In genomic region chr1:191946261-191946660, GRCm38 (mm10) we compare ENCODE assay signal across 14 mouse cellular contexts. TPM values are rescaled to one million over a fixed set of nuclear protein-coding genes. Genes with fewer than 3 reads are reported as not detected.
A peak's percentile ranks its signal among the peaks of the same experiment; 100 is the strongest.
DNase-seq lines count a peak whose midpoint lies in the region; ATAC-seq and TF ChIP-seq lines count a peak whose summit lies in the region.
"Had no signal": no experiment of that assay in that cellular context is flagged by ENCODE, and none has a peak within 500 bp of the region (broad histone marks: within the 10 kb centered on the region; RNA-seq: fewer than 3 reads in every experiment).

No protein-coding gene starts in this region.

- intact Hi-C loops in left cerebral cortex, postnatal 4 days (cut with DNase I), result no loop called here
- intact Hi-C loops in left cerebral cortex, postnatal 25 days (cut with DNase I), result loop anchor here (2.0 kb wide), 1 partner anchor 13 kb away; no protein-coding TSS in a partner anchor

- no peak overlapping the region for H3K4me3 ChIP-seq in lung, adult 2 months (replicated peaks; ENCODE audit: extremely low read depth, low read depth, low read length)
- no peak overlapping the region for H3K4me3 ChIP-seq in hindbrain, embryonic 11.5 days (ENCODE audit: low read depth, low read length)
- H3K4me3 ChIP-seq: heart, embryonic 15.5 days had no signal

- peak; percentile 55 to 72 for DNase-seq in lung, adult 18-20 months
- DNase-seq in lung, postnatal 25 days (ENCODE audit: low spot score), result no peak
- DNase-seq in adipocyte (ENCODE audit: low spot score), result peak; percentile 26
- DNase-seq in lung, adult 2 months, result no peak
- no peak for DNase-seq in left cerebral cortex, postnatal 4 days
- DNase-seq in left cerebral cortex, postnatal 25 days (ENCODE audit: low spot score in 2 of 2), result no peak
- DNase-seq in hindbrain, embryonic 11.5 days (ENCODE audit: low spot score), result no peak
- DNase-seq: adrenal gland, postnatal 10 days; cerebellum, postnatal 14 days; thymus, adult 18-20 months had no signal

- H3K4me1 ChIP-seq in lung, adult 2 months (ENCODE audit: control insufficient read depth, insufficient read depth, low read length), result peaks cover 10% of the 10 kb centered on the region
- H3K4me1 ChIP-seq in hindbrain, embryonic 11.5 days (replicated peaks; ENCODE audit: control insufficient read depth, insufficient read depth, low read length), result no peaks in the 10 kb centered on the region

- no peak for ATAC-seq in hindbrain, embryonic 11.5 days (ENCODE audit: low FRiP score)
- ATAC-seq: CD4-positive, CD25-positive, alpha-beta regulatory T cell, adult 4 months had no signal

- no peak overlapping the region for H3K27ac ChIP-seq in hindbrain, embryonic 11.5 days (ENCODE audit: low read depth, low read length)
- H3K27ac ChIP-seq: heart, embryonic 15.5 days; kidney, postnatal 0 days; liver, embryonic 14.5 days had no signal

- H3K4me2 ChIP-seq in hindbrain, embryonic 11.5 days (replicated peaks; ENCODE audit: low read depth, low read length), result no peak overlapping the region
- H3K4me2 ChIP-seq: heart, embryonic 15.5 days had no signal

- no peaks in the 10 kb centered on the region for H3K9me3 ChIP-seq in hindbrain, embryonic 11.5 days (ENCODE audit: control insufficient read depth, low read length)
- H3K9me3 ChIP-seq: heart, embryonic 15.5 days had no signal

- H3K36me3 ChIP-seq in hindbrain, embryonic 11.5 days (ENCODE audit: control insufficient read depth, insufficient read depth, low read length), result no peaks in the 10 kb centered on the region
- H3K36me3 ChIP-seq: heart, embryonic 15.5 days had no signal

- H3K9ac ChIP-seq in hindbrain, embryonic 11.5 days (ENCODE audit: low read depth, low read length), result no peak overlapping the region
- H3K9ac ChIP-seq: heart, embryonic 15.5 days; liver, embryonic 14.5 days had no signal

- WGBS in lung, adult 2 months, result 49% methylated on average over 7 of the region's 7 CpGs
- WGBS in hindbrain, embryonic 11.5 days, result 78% methylated on average over 7 of the region's 7 CpGs

- no peak for TF ChIP-seq CTCF in lung, adult 2 months (IDR thresholded peaks at IDR 0.05; ENCODE audit: insufficient read depth, low read length)

- TF ChIP-seq POLR2A in lung, adult 2 months (IDR thresholded peaks at IDR 0.05; ENCODE audit: borderline replicate concordance, extremely low read depth, low read depth, low read length), result peak; percentile 33; the same call in 1 of the 2 replicates

- no peaks in the 10 kb centered on the region for H3K27me3 ChIP-seq in hindbrain, embryonic 11.5 days (ENCODE audit: control insufficient read depth, insufficient read depth, low read length)
- H3K27me3 ChIP-seq: heart, embryonic 15.5 days had no signal

RNA-seq across cellular contexts. Expression of gene Rd3, which starts 30.9 kb away (rescaled TPM):
- polyA plus RNA-seq in lung, adult 2 months (2012; rRNA removed), result 3.9 and 9.5 TPM in 2 replicates
- under 1 TPM; 0.56 TPM for total RNA-seq in left cerebral cortex, postnatal 4 days (2021)
- under 1 TPM; 0.18 to 0.32 TPM for total RNA-seq in left cerebral cortex, postnatal 25 days (2021)
- polyA plus RNA-seq in hindbrain, embryonic 11.5 days (2014; fragmentation: Nextera tagmentation; extraction: Ambion mirVana), result 2.1 and 3.8 TPM in 2 replicates

RNA-seq across cellular contexts. Expression of gene Slc30a1, which starts 39.7 kb away (rescaled TPM):
- polyA plus RNA-seq in lung, adult 2 months (2012; rRNA removed), result 23.9 and 28.3 TPM in 2 replicates
- 10 to 100 TPM; 24.2 to 27.0 TPM for total RNA-seq in left cerebral cortex, postnatal 4 days (2021)
- total RNA-seq in left cerebral cortex, postnatal 25 days (2021), result 10 to 100 TPM; 28.2 to 36.9 TPM
- 1.9 and 2.6 TPM in 2 replicates for polyA plus RNA-seq in hindbrain, embryonic 11.5 days (2014; fragmentation: Nextera tagmentation; extraction: Ambion mirVana)

Comparison
In these comparisons a context has a peak if more than half of its experiments do, and no peak if none do; other contexts are left out.
1. DNase-seq: peak in lung, adult 18-20 months (2 of 2) and adipocyte (single experiment); none in lung, postnatal 25 days (single experiment), lung, adult 2 months (single experiment), left cerebral cortex, postnatal 4 days (single experiment), left cerebral cortex, postnatal 25 days (0 of 2) and hindbrain, embryonic 11.5 days (single experiment).